Mouse (Mus musculus) stomach, postnatal 0 days (tissue): Measurements from ENCODE around the gene Ccdc62.

Source experiments
- CTCF ChIP-seq: IDR thresholded peaks from 2 replicates; pipeline ENCODE4 v1.5.1; 2016; ENCODE audit warnings: antibody characterized with exemption, low read depth, mild to moderate bottlenecking, moderate library complexity
- EP300 ChIP-seq: optimal IDR thresholded peaks from 2 replicates; pipeline ENCODE3; 2016; ENCODE audit warnings: antibody characterized with exemption

- TF ChIP-seq CTCF (no peak), EP300 (no peak)
These were observed 64.9 kb downstream of the Ccdc62 start for GRCm38 (mm10) chr5:123995388-123995787.
